Mouse (Mus musculus): ENCODE data around the gene Rhbdl1.

- TF ChIP-seq CTCF (IDR thresholded peaks at IDR 0.05; ENCODE audit: low read depth, low read length): no peak
- no peak for TF ChIP-seq EP300 (IDR thresholded peaks at IDR 0.05; ENCODE audit: insufficient read depth, low read depth, low read length)
Measured at GRCm38 (mm10) chr17:25844396-25844901, 7.4 kb upstream of the Rhbdl1 start, which contains the start of gene Rhot2.

Measured in ES-Bruce4 (cell line).